Mouse (Mus musculus): ENCODE measurements around the gene Apobec2. TPM values are rescaled to one million over a fixed set of nuclear protein-coding genes. Genes with fewer than 3 reads are reported as not detected.

Gene Apobec2
- polyA plus RNA-seq, 1 experiment from 2014 or later = 0.78 TPM

DNA sequence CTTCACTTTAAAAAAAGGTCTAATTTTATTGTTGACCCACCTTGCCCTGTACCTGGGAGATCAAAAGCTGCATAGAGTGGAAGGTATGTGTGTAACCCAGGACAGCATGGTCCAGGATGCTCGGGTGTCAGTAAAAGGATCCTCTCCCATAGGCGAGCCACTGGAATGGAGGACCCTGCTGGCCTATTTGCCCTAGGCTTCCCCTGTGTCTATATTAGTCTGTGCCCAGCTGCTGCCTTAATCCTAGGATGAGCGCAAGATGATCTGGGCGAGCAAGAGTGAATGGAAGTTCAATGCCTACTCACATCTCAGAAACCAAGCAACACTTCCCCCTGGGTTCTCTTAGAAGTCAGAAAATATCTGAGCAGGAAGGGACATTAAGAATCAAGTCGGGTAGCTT lies 1.7 kb downstream of the Apobec2 start:
- Histone ChIP-seq H3K27ac (0 out of 2 replicates have a peak overlapping the region, but pooled peaks have one; percentile 8), H3K9me3 (no peaks in the 10 kb centered on the region), H3K4me3 (no peak overlapping the region), H3K4me1 (peaks cover 47% of the 10 kb centered on the region), H3K27me3 (ENCODE audit: poor library complexity, severe bottlenecking) (no peaks in the 10 kb centered on the region), H3K36me3 (replicated peaks) (no peaks in the 10 kb centered on the region)
- no peak for DNase-seq (ENCODE audit: extremely low spot score, low spot score)
- WGBS = 78% methylated on average over 5 of the region's 5 CpGs

DNA sequence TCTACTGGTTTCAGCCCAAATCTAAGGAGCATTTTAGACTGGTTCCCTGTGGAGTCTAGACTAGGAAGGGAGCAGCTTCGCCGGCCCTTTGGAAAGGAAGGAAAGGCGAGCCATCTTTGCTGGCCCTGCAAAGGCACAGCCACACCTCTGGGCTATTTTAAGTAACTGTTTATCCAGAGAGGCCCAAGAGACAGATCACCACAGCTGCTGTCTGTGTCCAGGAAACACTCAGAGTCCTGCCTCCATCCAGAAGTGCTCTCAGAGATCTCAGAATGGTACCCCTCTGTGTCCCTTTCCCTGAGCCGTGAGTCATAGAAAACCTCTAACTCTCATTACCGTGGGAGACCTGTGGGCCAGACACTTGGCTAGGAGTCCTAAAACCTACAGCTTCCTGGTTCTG lies 2.3 kb downstream of the Apobec2 start:
- Histone ChIP-seq H3K27ac (peak overlapping the region; percentile 37; the same call in 1 of the 2 replicates), H3K4me1 (peaks cover 51% of the 10 kb centered on the region), H3K4me3 (no peak overlapping the region), H3K36me3 (replicated peaks) (no peaks in the 10 kb centered on the region), H3K27me3 (ENCODE audit: poor library complexity, severe bottlenecking) (no peaks in the 10 kb centered on the region), H3K9me3 (no peaks in the 10 kb centered on the region)
- no peak for DNase-seq (ENCODE audit: extremely low spot score, low spot score)
- 63% methylated on average over 5 of the region's 5 CpGs for WGBS

DNA sequence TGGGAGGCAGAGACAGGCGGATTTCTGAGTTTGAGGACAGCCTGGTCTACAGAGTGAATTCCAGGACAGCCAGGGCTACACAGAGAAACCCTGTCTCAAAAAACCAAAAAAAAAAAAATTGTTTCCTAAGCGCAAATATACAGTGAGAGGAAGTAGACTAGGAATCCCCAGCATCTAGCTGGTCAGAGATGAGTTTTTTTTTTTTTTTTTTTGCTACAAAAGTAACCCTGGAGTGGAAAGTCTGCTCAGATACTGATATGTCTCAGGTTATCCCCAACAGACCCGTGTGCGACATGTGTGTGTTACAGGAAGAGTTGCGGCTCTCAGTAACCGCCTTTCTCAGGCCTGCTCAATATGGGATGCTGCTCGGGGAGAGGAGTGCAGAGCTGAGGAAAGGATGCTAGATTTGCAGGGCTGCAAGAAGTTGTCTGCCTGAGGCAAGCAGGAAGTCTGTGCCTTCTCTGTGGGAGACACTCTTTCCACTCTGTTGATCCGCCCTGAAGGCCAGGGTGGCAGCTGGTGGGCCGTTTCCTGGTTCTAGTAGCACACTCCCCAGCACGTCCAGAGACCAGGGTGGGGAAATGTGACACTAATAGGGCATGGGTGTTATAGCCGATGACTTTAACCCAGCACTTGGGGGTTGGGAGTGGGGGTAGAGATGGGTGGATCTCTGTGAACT lies 4.7 kb downstream of the Apobec2 start:
- no peaks in the 10 kb centered on the region for H3K9me3 ChIP-seq
- no peak for DNase-seq (ENCODE audit: extremely low spot score, low spot score)
- H3K4me1 ChIP-seq = peaks cover 47% of the 10 kb centered on the region
- H3K27ac ChIP-seq = peak overlapping the region; percentile 56; the same call in 1 of the 2 replicates
- H3K27me3 ChIP-seq (ENCODE audit: poor library complexity, severe bottlenecking) = no peaks in the 10 kb centered on the region
- no peaks in the 10 kb centered on the region for H3K36me3 ChIP-seq (replicated peaks)
- H3K4me3 ChIP-seq = no peak overlapping the region
- 70% methylated on average over 11 of the region's 11 CpGs for WGBS

DNA sequence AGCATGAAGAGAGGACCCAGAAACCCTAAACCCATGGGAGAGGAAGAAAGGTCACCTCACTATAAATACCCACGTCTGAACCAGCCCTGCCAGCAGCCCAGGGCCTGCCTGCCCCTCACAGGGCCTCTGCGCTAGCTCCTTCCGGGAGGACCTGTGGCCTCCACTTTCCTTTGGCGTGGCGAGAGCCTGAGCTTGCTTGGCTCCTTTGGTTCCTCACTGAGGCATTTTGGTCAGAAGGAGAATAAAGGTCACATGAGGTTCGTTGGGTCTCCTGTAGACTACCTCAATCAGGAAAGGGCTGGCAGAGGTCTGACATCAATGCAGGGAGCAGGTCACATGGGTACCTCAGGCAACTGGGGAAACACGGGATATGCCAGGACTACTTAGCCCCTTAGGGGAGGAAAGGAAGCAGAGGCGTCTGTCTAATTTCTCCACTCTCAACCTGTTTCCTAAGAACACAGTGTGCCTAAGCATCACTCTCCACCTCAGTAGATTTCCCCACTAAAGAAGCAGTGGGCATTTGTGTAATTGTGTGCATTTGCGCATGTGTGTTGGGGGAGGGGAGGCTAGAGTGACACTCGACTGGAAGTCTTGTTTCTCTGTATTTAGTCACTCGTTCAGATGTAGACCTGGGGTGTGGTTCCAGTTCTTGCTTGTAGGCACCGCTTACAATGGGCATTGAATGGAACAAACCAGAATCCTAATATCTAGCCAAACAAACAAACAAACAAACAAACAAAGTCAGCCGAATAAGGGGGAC lies 5.6 kb downstream of the Apobec2 start:
- H3K36me3 ChIP-seq (replicated peaks) = no peaks in the 10 kb centered on the region
- H3K27ac ChIP-seq = peak overlapping the region; percentile 63
- DNase-seq (ENCODE audit: extremely low spot score, low spot score) = no peak
- no peaks in the 10 kb centered on the region for H3K27me3 ChIP-seq (ENCODE audit: poor library complexity, severe bottlenecking)
- 73% methylated on average over 13 of the region's 13 CpGs for WGBS
- no peak overlapping the region for H3K4me3 ChIP-seq
- no peaks in the 10 kb centered on the region for H3K9me3 ChIP-seq
- peaks cover 39% of the 10 kb centered on the region for H3K4me1 ChIP-seq

DNA sequence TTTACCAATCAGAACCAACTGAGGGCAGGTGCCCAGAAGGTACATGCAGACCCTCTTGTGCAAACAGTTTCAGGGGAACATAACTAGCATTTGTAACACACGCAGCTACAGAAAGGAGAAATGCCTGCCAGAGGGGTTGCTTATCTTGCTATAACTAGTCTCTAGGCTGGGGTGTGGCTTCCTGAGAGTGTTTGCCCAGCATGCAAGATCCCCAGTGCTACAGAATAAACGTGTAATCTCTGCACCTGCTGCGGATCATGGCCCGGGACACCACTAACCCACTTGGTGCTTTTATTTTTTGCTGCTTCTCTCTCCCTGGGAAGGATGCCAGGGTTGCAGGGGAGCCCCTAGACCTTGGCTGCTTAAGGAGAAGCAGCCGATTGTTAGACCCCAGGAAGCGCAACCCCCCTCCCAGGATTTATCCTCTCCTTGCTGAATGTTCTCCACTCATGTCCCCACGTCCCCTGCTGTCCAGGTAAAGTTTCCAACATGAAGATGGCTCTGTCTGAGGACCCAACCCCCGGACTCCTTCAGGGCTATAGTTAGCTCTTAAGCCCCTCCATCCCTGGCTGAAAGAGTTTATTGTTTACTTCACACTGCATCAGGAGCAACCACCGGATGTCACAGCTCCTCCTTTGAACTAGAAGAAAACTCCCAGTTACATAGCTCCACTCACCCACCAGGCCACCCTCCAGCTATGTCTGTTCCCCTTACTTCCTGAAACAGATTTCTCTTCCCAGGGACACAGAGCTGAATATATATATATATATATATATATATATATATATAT lies 6.7 kb downstream of the Apobec2 start:
- H3K9me3 ChIP-seq = no peaks in the 10 kb centered on the region
- H3K36me3 ChIP-seq (replicated peaks) = no peaks in the 10 kb centered on the region
- WGBS = 46% methylated on average over 9 of the region's 9 CpGs
- peaks cover 37% of the 10 kb centered on the region for H3K4me1 ChIP-seq
- H3K27me3 ChIP-seq (ENCODE audit: poor library complexity, severe bottlenecking) = no peaks in the 10 kb centered on the region
- H3K27ac ChIP-seq = peak overlapping the region; percentile 53; the same call in 1 of the 2 replicates
- no peak overlapping the region for H3K4me3 ChIP-seq
- DNase-seq (ENCODE audit: extremely low spot score, low spot score) = no peak

DNA sequence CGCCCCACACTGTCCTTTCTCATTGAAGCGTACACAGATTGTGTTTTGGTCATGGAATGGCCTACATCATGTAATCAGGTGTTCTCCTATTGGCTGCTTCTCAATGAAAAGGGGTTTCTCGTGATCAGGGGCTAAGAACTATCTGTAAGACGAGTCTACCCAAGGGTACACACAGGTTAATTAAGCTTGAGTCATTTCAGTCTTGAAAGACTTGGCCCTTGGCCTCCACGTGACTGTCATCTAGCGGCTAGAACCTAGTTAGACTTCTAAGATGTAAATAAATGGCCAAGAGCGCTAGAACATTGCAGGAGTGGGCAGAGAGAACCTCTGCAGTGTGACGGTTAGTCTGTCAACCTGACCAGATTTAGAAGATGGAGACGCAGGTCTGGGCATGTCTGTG lies 8.5 kb downstream of the Apobec2 start:
- WGBS = 91% methylated on average over 9 of the region's 9 CpGs
- H3K27me3 ChIP-seq (ENCODE audit: poor library complexity, severe bottlenecking) = no peaks in the 10 kb centered on the region
- no peaks in the 10 kb centered on the region for H3K9me3 ChIP-seq
- peaks cover 30% of the 10 kb centered on the region for H3K4me1 ChIP-seq
- H3K27ac ChIP-seq = no peak overlapping the region
- DNase-seq (ENCODE audit: extremely low spot score, low spot score) = no peak
- peaks cover 4% of the 10 kb centered on the region; the same call in 1 of the 2 replicates for H3K36me3 ChIP-seq (replicated peaks)
- H3K4me3 ChIP-seq = no peak overlapping the region

DNA sequence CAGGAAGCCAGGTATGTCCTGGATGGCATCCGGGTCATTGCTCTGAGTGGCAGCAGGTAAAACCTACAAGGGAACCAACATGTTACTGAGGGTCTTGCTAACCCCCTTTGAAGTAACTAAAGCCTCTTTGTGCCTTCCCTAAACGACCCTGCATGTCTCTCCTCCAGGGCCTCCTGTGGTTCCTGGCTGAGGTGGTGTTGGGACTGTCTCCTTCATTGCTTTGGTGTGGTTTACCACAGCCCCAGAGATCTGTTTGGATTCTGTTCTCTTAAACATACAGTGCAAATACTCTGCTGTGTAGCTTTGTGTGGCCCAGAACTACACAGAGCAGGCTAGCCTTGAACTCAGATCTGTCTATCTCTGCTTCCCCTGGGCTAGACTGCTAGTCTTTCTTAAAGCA lies 13.2 kb downstream of the Apobec2 start:
- Histone ChIP-seq H3K9me3 (no peaks in the 10 kb centered on the region), H3K4me1 (0 out of 2 replicates have a peak, but pooled peaks cover 4% of the 10 kb centered on the region), H3K36me3 (replicated peaks) (peaks cover 51% of the 10 kb centered on the region), H3K27me3 (ENCODE audit: poor library complexity, severe bottlenecking) (no peaks in the 10 kb centered on the region), H3K27ac (no peak overlapping the region), H3K4me3 (no peak overlapping the region)
- no peak for DNase-seq (ENCODE audit: extremely low spot score, low spot score)
- 76% methylated on average over 2 of the region's 2 CpGs for WGBS

DNA sequence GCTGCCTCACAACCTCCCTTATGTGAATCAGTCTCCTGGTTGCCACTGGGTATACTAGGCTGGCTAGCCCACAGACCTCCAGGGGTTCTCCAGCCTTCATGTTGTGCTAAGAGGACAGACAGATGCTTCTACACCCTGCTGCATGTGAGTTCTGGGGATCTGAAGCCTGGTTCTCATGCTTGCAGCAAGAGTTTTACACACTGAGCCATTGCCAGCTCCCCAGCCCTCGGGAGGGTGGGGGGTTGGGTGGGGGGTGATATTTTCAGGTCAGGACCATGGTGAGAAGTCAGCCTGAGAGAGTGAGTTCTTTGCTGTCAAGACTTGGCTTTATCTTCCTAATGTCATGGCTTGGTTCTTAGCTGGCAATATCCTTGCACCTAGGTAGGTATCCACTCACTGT lies 13.9 kb downstream of the Apobec2 start:
- Histone ChIP-seq H3K27me3 (ENCODE audit: poor library complexity, severe bottlenecking) (no peaks in the 10 kb centered on the region), H3K9me3 (no peaks in the 10 kb centered on the region), H3K4me3 (no peak overlapping the region), H3K36me3 (replicated peaks) (peaks cover 59% of the 10 kb centered on the region), H3K4me1 (0 out of 2 replicates have a peak, but pooled peaks cover 4% of the 10 kb centered on the region), H3K27ac (no peak overlapping the region)
- WGBS = 90% methylated on average over 1 of the region's 1 CpGs
- no peak for DNase-seq (ENCODE audit: extremely low spot score, low spot score)

DNA sequence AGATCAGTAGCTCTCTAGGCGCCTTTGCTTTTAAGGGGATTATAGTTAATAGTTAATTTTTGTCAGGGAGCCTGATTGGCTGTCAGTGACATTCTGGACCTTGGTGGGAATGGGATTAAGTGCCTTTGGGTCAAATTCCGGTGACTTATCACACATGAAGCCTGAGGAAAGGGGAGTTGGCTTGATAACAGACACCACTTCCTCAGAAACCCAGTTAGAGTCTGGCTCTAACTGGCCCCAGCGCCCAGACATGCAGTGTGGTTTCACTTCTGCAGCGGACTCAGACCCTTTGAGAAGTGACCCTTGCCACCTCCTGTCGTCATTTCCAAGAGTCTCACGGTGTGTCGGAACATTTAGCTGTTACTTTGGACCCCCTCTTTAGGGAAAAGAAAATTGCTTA lies 14.6 kb downstream of the Apobec2 start:
- WGBS = 85% methylated on average over 7 of the region's 7 CpGs
- DNase-seq (ENCODE audit: extremely low spot score, low spot score) = no peak
- no peaks in the 10 kb centered on the region for H3K9me3 ChIP-seq
- H3K36me3 ChIP-seq (replicated peaks) = peaks cover 64% of the 10 kb centered on the region
- 0 out of 2 replicates have a peak, but pooled peaks cover 4% of the 10 kb centered on the region for H3K4me1 ChIP-seq
- no peak overlapping the region for H3K4me3 ChIP-seq
- H3K27me3 ChIP-seq (ENCODE audit: poor library complexity, severe bottlenecking) = no peaks in the 10 kb centered on the region
- no peak overlapping the region for H3K27ac ChIP-seq

DNA sequence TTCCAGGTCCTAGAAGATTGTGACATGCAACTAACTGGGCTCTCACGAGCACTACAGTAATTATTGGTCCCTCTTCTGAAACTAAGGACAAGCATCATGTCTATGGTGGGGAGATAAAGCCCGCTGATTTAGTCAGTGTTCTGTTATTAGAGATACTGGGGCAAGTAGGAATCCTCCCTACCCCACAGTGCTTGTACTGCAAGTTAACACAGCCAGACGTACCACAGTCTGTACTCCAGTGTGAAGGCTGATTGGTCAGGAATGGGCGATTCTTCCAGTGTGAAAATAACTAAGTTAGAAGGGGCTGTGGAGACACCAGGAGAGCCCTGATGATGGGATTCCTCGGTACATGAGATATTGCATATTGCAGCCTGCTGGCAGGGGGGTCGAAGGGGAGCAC lies 15.2 kb downstream of the Apobec2 start:
- no peaks in the 10 kb centered on the region for H3K27me3 ChIP-seq (ENCODE audit: poor library complexity, severe bottlenecking)
- no peak overlapping the region for H3K4me3 ChIP-seq
- DNase-seq (ENCODE audit: extremely low spot score, low spot score) = no peak
- no peaks in the 10 kb centered on the region for H3K9me3 ChIP-seq
- WGBS = 91% methylated on average over 6 of the region's 6 CpGs
- 0 out of 2 replicates have a peak, but pooled peaks cover 4% of the 10 kb centered on the region for H3K4me1 ChIP-seq
- H3K36me3 ChIP-seq (replicated peaks) = peaks cover 69% of the 10 kb centered on the region
- H3K27ac ChIP-seq = no peak overlapping the region

DNA sequence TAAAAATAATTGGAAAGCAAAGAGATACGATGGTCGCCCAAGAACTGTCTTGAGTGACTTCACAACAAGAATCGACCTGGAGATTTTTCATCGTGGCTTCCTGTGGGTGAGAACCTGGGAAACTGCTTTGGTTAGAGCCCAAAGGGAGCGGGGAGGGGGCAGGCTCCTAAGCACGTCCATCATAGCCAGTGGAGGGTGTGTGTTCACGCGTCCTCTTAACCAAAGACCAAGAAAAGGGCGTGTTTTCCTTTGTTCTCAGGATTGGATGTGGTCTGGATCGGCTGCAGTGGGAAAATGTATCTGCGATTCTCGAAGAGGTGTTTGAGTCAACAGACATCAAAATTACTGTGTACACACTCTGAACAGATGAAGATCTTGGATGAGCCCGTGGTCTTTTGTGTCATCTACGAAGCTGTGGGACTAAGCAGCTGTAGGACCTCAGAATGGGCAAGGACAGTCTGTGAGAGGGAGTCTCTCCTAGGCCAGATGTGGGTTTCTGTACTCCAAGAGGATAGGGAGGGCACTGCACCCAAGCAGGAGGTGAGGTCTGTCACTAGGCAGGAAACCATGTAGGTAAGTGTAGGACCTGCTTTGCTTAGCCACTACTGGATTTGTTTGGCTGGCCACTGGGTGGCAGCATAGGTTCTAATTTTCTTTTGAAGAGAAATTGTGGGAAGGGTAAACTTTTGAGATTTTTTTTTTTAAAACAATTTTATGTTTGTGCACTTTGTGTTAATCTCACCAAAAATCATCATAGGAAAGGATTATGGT lies 16.1 kb downstream of the Apobec2 start:
- no peak for DNase-seq (ENCODE audit: extremely low spot score, low spot score)
- Histone ChIP-seq H3K27me3 (ENCODE audit: poor library complexity, severe bottlenecking) (no peaks in the 10 kb centered on the region), H3K9me3 (no peaks in the 10 kb centered on the region), H3K4me1 (peaks cover 9% of the 10 kb centered on the region), H3K4me3 (no peak overlapping the region), H3K27ac (no peak overlapping the region), H3K36me3 (replicated peaks) (peaks cover 77% of the 10 kb centered on the region)
- 92% methylated on average over 14 of the region's 14 CpGs for WGBS

DNA sequence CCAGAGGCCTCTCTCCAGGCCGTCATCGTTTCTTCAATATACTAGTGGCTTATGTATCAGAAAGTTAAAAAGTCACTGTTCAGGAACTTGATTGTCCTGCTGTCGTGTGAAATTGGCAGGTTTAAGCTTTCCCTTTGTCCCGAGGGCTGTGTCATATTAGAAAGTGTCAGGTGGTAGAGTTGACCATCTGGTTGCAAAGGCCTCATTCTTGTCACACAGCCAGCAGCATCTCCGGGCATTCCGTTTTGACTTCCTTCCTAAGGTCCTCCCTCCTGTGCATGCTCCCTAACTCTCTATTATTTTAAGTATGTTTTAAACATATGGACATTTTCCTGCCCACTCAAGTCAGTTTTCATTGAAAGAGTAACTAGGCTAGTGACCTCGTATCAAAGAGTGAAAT lies 16.7 kb downstream of the Apobec2 start:
- Histone ChIP-seq H3K36me3 (replicated peaks) (peaks cover 77% of the 10 kb centered on the region), H3K27me3 (ENCODE audit: poor library complexity, severe bottlenecking) (no peaks in the 10 kb centered on the region), H3K27ac (no peak overlapping the region), H3K4me3 (no peak overlapping the region), H3K4me1 (peaks cover 12% of the 10 kb centered on the region), H3K9me3 (no peaks in the 10 kb centered on the region)
- DNase-seq (ENCODE audit: extremely low spot score, low spot score) = no peak
- WGBS = 91% methylated on average over 7 of the region's 7 CpGs

All from forebrain, embryonic 10.5 days (tissue).